13 mouse cellular contexts compared by ENCODE assay signal in the genomic region with DNA sequence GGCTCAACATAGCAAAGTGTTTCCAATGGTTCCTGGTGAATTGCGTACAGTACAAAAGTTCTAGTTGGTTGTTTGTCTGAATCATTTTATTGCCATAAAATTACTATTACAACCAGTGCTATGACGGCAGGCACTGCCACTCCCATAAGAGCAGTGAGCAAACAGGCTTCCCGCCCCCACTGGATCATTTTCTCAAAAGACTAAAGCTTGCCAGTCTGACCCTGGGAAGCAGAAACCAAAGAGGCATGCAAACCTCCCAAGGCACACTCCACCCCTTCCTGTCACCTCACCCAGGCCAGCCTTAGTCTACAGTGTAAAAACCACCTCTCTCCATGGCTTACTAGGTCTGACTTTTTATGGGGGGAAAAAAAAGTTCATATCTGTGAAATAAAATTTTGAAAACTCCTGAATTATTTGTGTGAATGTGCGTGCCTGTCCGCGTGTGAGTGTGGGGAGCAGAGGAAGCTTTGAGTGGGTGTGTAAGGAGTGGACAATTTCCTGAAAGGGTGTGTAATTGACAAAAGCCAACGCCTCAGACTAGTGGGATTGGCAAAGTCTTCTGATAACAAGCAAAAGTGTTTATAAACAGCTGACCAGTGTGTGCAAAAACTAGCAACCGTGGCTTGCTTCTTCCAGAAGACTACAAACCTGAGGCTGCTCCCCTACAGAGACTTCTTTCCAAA.
A peak's percentile ranks its signal among the peaks of the same experiment; 100 is the strongest.
DNase-seq lines count a peak whose midpoint lies in the region; ATAC-seq and TF ChIP-seq lines count a peak whose summit lies in the region.
"Had no signal": no experiment of that assay in that cellular context is flagged by ENCODE, and none has a peak within 500 bp of the region (broad histone marks: within the 10 kb centered on the region; RNA-seq: fewer than 3 reads in every experiment).

No protein-coding gene starts in this region.

- no peak overlapping the region for H3K4me2 ChIP-seq in lung, postnatal 0 days (replicated peaks; ENCODE audit: low read depth, low read length)
- no peak overlapping the region for H3K4me2 ChIP-seq in intestine, embryonic 15.5 days (replicated peaks)
- H3K4me2 ChIP-seq in stomach, embryonic 16.5 days (ENCODE audit: low read depth, low read length) = no peak overlapping the region
- H3K4me2 ChIP-seq: liver, embryonic 15.5 days had no signal

- peak; percentile 27; the same call in 1 of the 2 replicates for ATAC-seq in lung, postnatal 0 days
- peak; percentile 80 for ATAC-seq in intestine, embryonic 15.5 days
- ATAC-seq in stomach, embryonic 16.5 days (ENCODE audit: insufficient read depth, low FRiP score) = peak; percentile 61; the same call in 1 of the 2 replicates
- ATAC-seq in frontal cortex, adult (ENCODE audit: low TSS enrichment) = no peak
- ATAC-seq: hindbrain, embryonic 16.5 days had no signal

- no peaks in the 10 kb centered on the region for H3K27me3 ChIP-seq in lung, postnatal 0 days (replicated peaks; ENCODE audit: insufficient read depth, low read length)
- H3K27me3 ChIP-seq in intestine, embryonic 15.5 days (replicated peaks) = no peaks in the 10 kb centered on the region
- no peaks in the 10 kb centered on the region for H3K27me3 ChIP-seq in stomach, embryonic 16.5 days (ENCODE audit: control insufficient read depth, insufficient read depth, low read length)
- H3K27me3 ChIP-seq: liver, embryonic 15.5 days had no signal

- no peak overlapping the region for H3K9ac ChIP-seq in lung, postnatal 0 days (replicated peaks; ENCODE audit: low read depth)
- H3K9ac ChIP-seq in intestine, embryonic 15.5 days = no peak overlapping the region
- no peak overlapping the region for H3K9ac ChIP-seq in stomach, embryonic 16.5 days (ENCODE audit: low read length)
- H3K9ac ChIP-seq: liver, embryonic 15.5 days had no signal

- 56% methylated on average over 8 of the region's 8 CpGs for WGBS in lung, postnatal 0 days
- 30% methylated on average over 8 of the region's 8 CpGs for WGBS in lung, adult 2 months
- 69% methylated on average over 8 of the region's 8 CpGs for WGBS in intestine, embryonic 15.5 days
- WGBS in stomach, embryonic 16.5 days = 61% methylated on average over 8 of the region's 8 CpGs

- intact Hi-C loops in gastrocnemius, adult 2 months (cut with DNase I) = no loop called here

- peak; percentile 61; the same call in 1 of the 2 replicates for TF ChIP-seq EP300 in lung, postnatal 0 days (IDR thresholded peaks at IDR 0.05)

- H3K4me1 ChIP-seq in lung, postnatal 0 days (ENCODE audit: insufficient read depth, low read depth, low read length) = peaks cover 11% of the 10 kb centered on the region; the same call in 1 of the 2 replicates
- H3K4me1 ChIP-seq in lung, adult 2 months (ENCODE audit: control insufficient read depth, insufficient read depth, low read length) = peaks cover 21% of the 10 kb centered on the region
- peaks cover 6% of the 10 kb centered on the region; the same call in 1 of the 2 replicates for H3K4me1 ChIP-seq in intestine, embryonic 15.5 days (replicated peaks)
- H3K4me1 ChIP-seq in stomach, embryonic 16.5 days (ENCODE audit: control insufficient read depth, insufficient read depth, low read length) = peaks cover 15% of the 10 kb centered on the region; the same call in 1 of the 2 replicates
- H3K4me1 ChIP-seq: liver, embryonic 15.5 days had no signal

- H3K9me3 ChIP-seq in lung, postnatal 0 days (ENCODE audit: low read length) = no peaks in the 10 kb centered on the region
- no peaks in the 10 kb centered on the region for H3K9me3 ChIP-seq in intestine, embryonic 15.5 days
- H3K9me3 ChIP-seq in stomach, embryonic 16.5 days (replicated peaks; ENCODE audit: control insufficient read depth, low read length) = no peaks in the 10 kb centered on the region
- H3K9me3 ChIP-seq: liver, embryonic 15.5 days had no signal

- peaks cover 3% of the 10 kb centered on the region; the same call in 1 of the 2 replicates for H3K36me3 ChIP-seq in lung, postnatal 0 days (ENCODE audit: insufficient read depth, low read length)
- H3K36me3 ChIP-seq in intestine, embryonic 15.5 days = no peaks in the 10 kb centered on the region
- H3K36me3 ChIP-seq in stomach, embryonic 16.5 days (ENCODE audit: control insufficient read depth, insufficient read depth, low read length) = no peaks in the 10 kb centered on the region
- H3K36me3 ChIP-seq: liver, embryonic 15.5 days had no signal

- TF ChIP-seq POLR2A in lung, adult 2 months (IDR thresholded peaks at IDR 0.05; ENCODE audit: borderline replicate concordance, extremely low read depth, low read depth, low read length) = no peak

- peak; percentile 49 for DNase-seq in gastrocnemius, adult 2 months
- no peak for DNase-seq in gastrocnemius, adult 8-10 months (ENCODE audit: low spot score in 2 of 2)
- peak; percentile 46 for DNase-seq in lung, postnatal 0 days (ENCODE audit: low spot score)
- no peak for DNase-seq in lung, adult 2 months
- no peak for DNase-seq in layer of hippocampus, adult 11-12 months (ENCODE audit: low spot score)
- DNase-seq: adrenal gland, postnatal 14 days; B cell, adult 2 months; thymus, postnatal 14 days had no signal

- no peak overlapping the region; the same call in 1 of the 2 replicates for H3K4me3 ChIP-seq in gastrocnemius, adult 2 months
- no peak overlapping the region for H3K4me3 ChIP-seq in lung, postnatal 0 days (ENCODE audit: low read depth, low read length)
- H3K4me3 ChIP-seq in lung, adult 2 months (replicated peaks; ENCODE audit: extremely low read depth, low read depth, low read length) = no peak overlapping the region
- H3K4me3 ChIP-seq in intestine, embryonic 15.5 days (replicated peaks) = no peak overlapping the region
- no peak overlapping the region for H3K4me3 ChIP-seq in stomach, embryonic 16.5 days (replicated peaks; ENCODE audit: low read length)
- H3K4me3 ChIP-seq: liver, embryonic 15.5 days had no signal

- H3K27ac ChIP-seq in gastrocnemius, adult 2 months = peak overlapping the region; percentile 93
- 0 out of 2 replicates have a peak overlapping the region, but pooled peaks have one; percentile 4 for H3K27ac ChIP-seq in lung, postnatal 0 days (ENCODE audit: low read length)
- peak overlapping the region; percentile 44 for H3K27ac ChIP-seq in intestine, embryonic 15.5 days
- peak overlapping the region; percentile 85 for H3K27ac ChIP-seq in stomach, embryonic 16.5 days (ENCODE audit: low read length)
- H3K27ac ChIP-seq: liver, embryonic 15.5 days had no signal

- no peak for TF ChIP-seq CTCF in gastrocnemius, adult 2 months (IDR thresholded peaks at IDR 0.05)
- TF ChIP-seq CTCF in lung, postnatal 0 days (IDR thresholded peaks at IDR 0.05) = no peak
- TF ChIP-seq CTCF in lung, adult 2 months (IDR thresholded peaks at IDR 0.05; ENCODE audit: insufficient read depth, low read length) = no peak

Comparison
In these comparisons a context has a peak if more than half of its experiments do, and no peak if none do; other contexts are left out.
1. DNase-seq: peak in gastrocnemius, adult 2 months (single experiment) and lung, postnatal 0 days (single experiment); none in gastrocnemius, adult 8-10 months (0 of 2), lung, adult 2 months (single experiment) and layer of hippocampus, adult 11-12 months (single experiment).
2. H3K27ac ChIP-seq: peak in every context shown above with its lines; median percentile 93 in gastrocnemius, adult 2 months; 85 in stomach, embryonic 16.5 days; 44 in intestine, embryonic 15.5 days; 4 in lung, postnatal 0 days.